Mouse (Mus musculus) megakaryocyte, embryonic 14.5 days (primary cell): ENCODE results near the gene Dapk2. TPM values are rescaled to one million over a fixed set of nuclear protein-coding genes. Genes with fewer than 3 reads are reported as not detected.

Experiments used
- H3K27me3 ChIP-seq: replicated peaks from 2 replicates; pipeline ENCODE3; 2012; ENCODE audit warnings: inconsistent platforms
- H3K36me3 ChIP-seq: replicated peaks from 2 replicates; pipeline ENCODE3; 2012; ENCODE audit warnings: low read length, inconsistent platforms, mixed read lengths
- H3K4me1 ChIP-seq: 2 replicates; pipeline ENCODE4 v1.6.1; 2012; ENCODE audit warnings: inconsistent platforms
- H3K4me3 ChIP-seq: replicated peaks from 2 replicates; pipeline ENCODE3; 2012; ENCODE audit warnings: moderate library complexity, mild to moderate bottlenecking, inconsistent platforms
- H3K9me3 ChIP-seq: 2 replicates; pipeline ENCODE4 v1.6.1; 2012; ENCODE audit warnings: inconsistent platforms
- FLI1 ChIP-seq: IDR thresholded peaks from 2 replicates; pipeline ENCODE4 v1.6.1; 2012; ENCODE audit warnings: low read length, inconsistent platforms, mixed read lengths
- GATA1 ChIP-seq: IDR thresholded peaks from 3 replicates; pipeline ENCODE4 v1.6.1; 2012; ENCODE audit warnings: mixed read lengths, low read length, inconsistent platforms, borderline replicate concordance
- polyA plus RNA-seq: library from polyadenylated mRNA; stranded (reverse); fragments of >175 nt; gene quantifications from 2 replicates; pipeline ENCODE4 v1.2.3, GENCODE M21; 2012; ENCODE audit warnings: low replicate concordance; ENCODE audit not compliant: insufficient read depth

Gene Dapk2
- polyA plus RNA-seq, 1 experiment = 1.2 TPM

GRCm38 (mm10) chr9:66311458-66311857 is 153.4 kb downstream of the Dapk2 start:
- H3K36me3 ChIP-seq = no peaks in the 10 kb centered on the region
- no peaks in the 10 kb centered on the region for H3K9me3 ChIP-seq
- no peak for TF ChIP-seq FLI1
- TF ChIP-seq GATA1 = no peak
- peak overlapping the region; percentile 67 for H3K4me3 ChIP-seq
- H3K27me3 ChIP-seq = peaks cover 8% of the 10 kb centered on the region
- peaks cover 28% of the 10 kb centered on the region for H3K4me1 ChIP-seq

GRCm38 (mm10) chr9:66316603-66317002 is 158.6 kb downstream of the Dapk2 start:
- peaks cover 15% of the 10 kb centered on the region for H3K4me1 ChIP-seq
- H3K36me3 ChIP-seq = no peaks in the 10 kb centered on the region
- H3K4me3 ChIP-seq = no peak overlapping the region
- peaks cover 18% of the 10 kb centered on the region for H3K27me3 ChIP-seq
- TF ChIP-seq FLI1 (no peak), GATA1 (no peak)
- H3K9me3 ChIP-seq = no peaks in the 10 kb centered on the region

Other genes with a start within 250 kb of the Dapk2 start
- 0.58 TPM in 1 of 2 replicates, not detected in the other for gene Trip4, start 249.4 kb upstream of the Dapk2 start, polyA plus RNA-seq
- 0.45 and 1.4 TPM in 2 replicates for gene Csnk1g1, start 249.3 kb upstream of the Dapk2 start, polyA plus RNA-seq
- gene Ppib, start 98.0 kb upstream of the Dapk2 start, polyA plus RNA-seq = 39.4 and 300 TPM in 2 replicates
- 0.16 TPM in 1 of 2 replicates, not detected in the other for gene Snx22, start 88.5 kb upstream of the Dapk2 start, polyA plus RNA-seq
- gene Snx1, start 31.6 kb upstream of the Dapk2 start, polyA plus RNA-seq = 89.5 and 105 TPM in 2 replicates
- 8.6 and 26.5 TPM in 2 replicates for gene Ciao2a, start 31.6 kb upstream of the Dapk2 start, polyA plus RNA-seq
- gene Herc1, start 192.2 kb downstream of the Dapk2 start, polyA plus RNA-seq = 1.4 and 3.2 TPM in 2 replicates